Mouse (Mus musculus) heart, embryonic 10.5 days (tissue): ENCODE data around the gene Cmbl. TPM values are rescaled to one million over a fixed set of nuclear protein-coding genes. Genes with fewer than 3 reads are reported as not detected.
A peak's percentile ranks its signal among the peaks of the same experiment; 100 is the strongest.

Source experiments
- DNase-seq: peaks from one replicate; pipeline ENCODE4 v3.0.0-alpha.2; 2017; ENCODE audit warnings: low spot score
- H3K27ac ChIP-seq: fragments of 300-500 bp; sonication (generic); 2 replicates; pipeline ENCODE4 v1.5.1; 2016; ENCODE audit warnings: mild to moderate bottlenecking
- H3K27me3 ChIP-seq: fragments of 300-500 bp; sonication (generic); 2 replicates; pipeline ENCODE4 v1.6.1; 2016; ENCODE audit warnings: mild to moderate bottlenecking; ENCODE audit not compliant: poor library complexity, insufficient read depth, severe bottlenecking
- H3K36me3 ChIP-seq: fragments of 300-500 bp; sonication (generic); 2 replicates; pipeline ENCODE4 v1.6.1; 2016; ENCODE audit warnings: mild to moderate bottlenecking, moderate library complexity
- H3K4me1 ChIP-seq: fragments of 300-500 bp; sonication (generic); 2 replicates; pipeline ENCODE4 v1.6.1; 2016; ENCODE audit warnings: mild to moderate bottlenecking
- H3K4me3 ChIP-seq: fragments of 300-500 bp; sonication (generic); 2 replicates; pipeline ENCODE4 v1.5.1; 2016; ENCODE audit warnings: mild to moderate bottlenecking, moderate library complexity
- H3K9me3 ChIP-seq: fragments of 300-500 bp; sonication (generic); 2 replicates; pipeline ENCODE4 v1.6.1; 2016; ENCODE audit warnings: mild to moderate bottlenecking, moderate library complexity
- WGBS: fragments of 180-500 bp; shearing (Covaris S2); methylation state at CpG from one replicate; pipeline ENCODE4 v1.1.7; 2016; 5-methylcytosine and 5-hydroxymethylcytosine counted together
- polyA plus RNA-seq: library from polyadenylated mRNA; unstranded; fragments of >200 nt; fragmentation: Nextera tagmentation; extraction: Ambion mirVana; gene quantifications from 2 replicates; pipeline ENCODE4 v1.2.1, GENCODE M21; 2016

Cmbl gene
- 7.3 and 8.4 TPM in 2 replicates for polyA plus RNA-seq

- H3K36me3 ChIP-seq, result no peaks in the 10 kb centered on the region
- DNase-seq, result no peak
- peaks cover 27% of the 10 kb centered on the region for H3K4me1 ChIP-seq
- no peak within 1 kb of the TSS for H3K27ac ChIP-seq
- WGBS, result 85% methylated on average over 5 of the region's 5 CpGs
- H3K27me3 ChIP-seq, result no peaks in the 10 kb centered on the region
- no peak within 1 kb of the TSS for H3K4me3 ChIP-seq
- no peaks in the 10 kb centered on the region for H3K9me3 ChIP-seq
Observed at GRCm38 (mm10) chr15:31565184-31565583, at the start of gene Cmbl. Gene Cmbl (plus strand): TSS chr15:31565389.

- WGBS, result 97% methylated on average over 1 of the region's 1 CpGs
Observed at GRCm38 (mm10) chr15:31517186-31517585, 48.0 kb upstream of the Cmbl start.

GRCm38 (mm10) chr15:31518371-31518770 is 46.8 kb upstream of the Cmbl start:
- H3K27me3 ChIP-seq, result no peaks in the 10 kb centered on the region
- 77% methylated on average over 2 of the region's 2 CpGs for WGBS
- H3K4me3 ChIP-seq, result no peak overlapping the region
- H3K27ac ChIP-seq, result no peak overlapping the region
- 0 out of 2 replicates have a peak, but pooled peaks cover 9% of the 10 kb centered on the region for H3K4me1 ChIP-seq
- no peaks in the 10 kb centered on the region for H3K9me3 ChIP-seq
- no peaks in the 10 kb centered on the region for H3K36me3 ChIP-seq
- DNase-seq, result no peak

More at GRCm38 (mm10) chr15:31517186-31517585, 48.0 kb upstream of the Cmbl start:
- no peaks in the 10 kb centered on the region for H3K9me3 ChIP-seq
- H3K4me1 ChIP-seq, result 0 out of 2 replicates have a peak, but pooled peaks cover under 1% of the 10 kb centered on the region
- H3K27me3 ChIP-seq, result no peaks in the 10 kb centered on the region
- no peak for DNase-seq
- no peak overlapping the region for H3K27ac ChIP-seq
- H3K36me3 ChIP-seq, result no peaks in the 10 kb centered on the region
- no peak overlapping the region for H3K4me3 ChIP-seq

GRCm38 (mm10) chr15:31519000-31519399 is 46.2 kb upstream of the Cmbl start:
- H3K4me3 ChIP-seq, result no peak overlapping the region
- no peak overlapping the region for H3K27ac ChIP-seq
- H3K9me3 ChIP-seq, result no peaks in the 10 kb centered on the region
- no peaks in the 10 kb centered on the region for H3K36me3 ChIP-seq
- WGBS, result 73% methylated on average over 5 of the region's 5 CpGs
- no peaks in the 10 kb centered on the region for H3K27me3 ChIP-seq
- DNase-seq, result no peak
- 0 out of 2 replicates have a peak, but pooled peaks cover 12% of the 10 kb centered on the region for H3K4me1 ChIP-seq

GRCm38 (mm10) chr15:31526463-31526862 is 38.7 kb upstream of the Cmbl start:
- WGBS, result 91% methylated on average over 1 of the region's 1 CpGs
- peaks cover 31% of the 10 kb centered on the region; the same call in 1 of the 2 replicates for H3K4me1 ChIP-seq

GRCm38 (mm10) chr15:31528477-31528876 is 36.7 kb upstream of the Cmbl start:
- Histone ChIP-seq H3K4me1 (peaks cover 25% of the 10 kb centered on the region), H3K9me3 (no peaks in the 10 kb centered on the region), H3K27me3 (no peaks in the 10 kb centered on the region), H3K4me3 (no peak overlapping the region), H3K27ac (no peak overlapping the region), H3K36me3 (peaks cover 5% of the 10 kb centered on the region; the same call in 1 of the 2 replicates)
- WGBS, result 91% methylated on average over 4 of the region's 4 CpGs
- no peak for DNase-seq

More at GRCm38 (mm10) chr15:31526463-31526862, 38.7 kb upstream of the Cmbl start:
- H3K27me3 ChIP-seq, result no peaks in the 10 kb centered on the region
- H3K27ac ChIP-seq, result no peak overlapping the region
- DNase-seq, result no peak
- H3K4me3 ChIP-seq, result no peak overlapping the region
- peaks cover 5% of the 10 kb centered on the region; the same call in 1 of the 2 replicates for H3K36me3 ChIP-seq
- H3K9me3 ChIP-seq, result no peaks in the 10 kb centered on the region

GRCm38 (mm10) chr15:31529103-31529502 is 36.1 kb upstream of the Cmbl start:
- Histone ChIP-seq H3K4me3 (peak overlapping the region; percentile 94), H3K27me3 (no peaks in the 10 kb centered on the region), H3K36me3 (peaks cover 5% of the 10 kb centered on the region; the same call in 1 of the 2 replicates), H3K4me1 (peaks cover 20% of the 10 kb centered on the region), H3K27ac (no peak overlapping the region), H3K9me3 (no peaks in the 10 kb centered on the region)
- 49% methylated on average over 6 of the region's 6 CpGs for WGBS
- no peak for DNase-seq

GRCm38 (mm10) chr15:31529811-31530658 is 35.2 kb upstream of the Cmbl start:
- peak overlapping the region; percentile 94 for H3K4me3 ChIP-seq
- DNase-seq, result peak; percentile 81
- WGBS, result 1% methylated on average over 56 of the region's 56 CpGs
- no peaks in the 10 kb centered on the region for H3K27me3 ChIP-seq
- H3K9me3 ChIP-seq, result no peaks in the 10 kb centered on the region
- peak overlapping the region; percentile 98 for H3K27ac ChIP-seq
- peaks cover 13% of the 10 kb centered on the region for H3K4me1 ChIP-seq
- H3K36me3 ChIP-seq, result peaks cover 5% of the 10 kb centered on the region; the same call in 1 of the 2 replicates

GRCm38 (mm10) chr15:31530659-31531445 is 34.3 kb upstream of the Cmbl start, which contains the start of gene March6:
Gene March6 (minus strand): TSS chr15:31531053.
- peaks cover 13% of the 10 kb centered on the region for H3K4me1 ChIP-seq
- peak within 1 kb of the TSS; percentile 98 for H3K27ac ChIP-seq
- peaks cover 5% of the 10 kb centered on the region; the same call in 1 of the 2 replicates for H3K36me3 ChIP-seq
- H3K9me3 ChIP-seq, result no peaks in the 10 kb centered on the region
- peak; percentile 91 for DNase-seq
- WGBS, result under 1% methylated on average over 92 of the region's 132 CpGs
- H3K27me3 ChIP-seq, result no peaks in the 10 kb centered on the region
- H3K4me3 ChIP-seq, result peak within 1 kb of the TSS; percentile 94

GRCm38 (mm10) chr15:31531446-31532330 is 33.5 kb upstream of the Cmbl start:
- H3K27me3 ChIP-seq, result no peaks in the 10 kb centered on the region
- no peaks in the 10 kb centered on the region for H3K9me3 ChIP-seq
- peaks cover 19% of the 10 kb centered on the region for H3K4me1 ChIP-seq
- DNase-seq, result no peak
- peak overlapping the region; percentile 98 for H3K27ac ChIP-seq
- peak overlapping the region; percentile 94 for H3K4me3 ChIP-seq
- WGBS, result 21% methylated on average over 16 of the region's 16 CpGs
- H3K36me3 ChIP-seq, result peaks cover 5% of the 10 kb centered on the region; the same call in 1 of the 2 replicates

GRCm38 (mm10) chr15:31532331-31533021 is 32.7 kb upstream of the Cmbl start:
- DNase-seq, result no peak
- 93% methylated on average over 2 of the region's 2 CpGs for WGBS
- H3K4me1 ChIP-seq, result peaks cover 19% of the 10 kb centered on the region

More at GRCm38 (mm10) chr15:31532331-31533021, 32.7 kb upstream of the Cmbl start:
- Histone ChIP-seq H3K27me3 (no peaks in the 10 kb centered on the region), H3K27ac (no peak overlapping the region), H3K36me3 (peaks cover 1% of the 10 kb centered on the region; the same call in 1 of the 2 replicates), H3K9me3 (no peaks in the 10 kb centered on the region), H3K4me3 (no peak overlapping the region)
